Mouse (Mus musculus) midbrain, embryonic 11.5 days (tissue): Measurements from ENCODE around the gene Cebpz. TPM values are rescaled to one million over a fixed set of nuclear protein-coding genes. Genes with fewer than 3 reads are reported as not detected.

ENCODE experiments used
- ATAC-seq: fragments of 200-750 bp; cut with Nextera tagmentation; 2 replicates; pipeline ENCODE4 v1.8.0; 2017; ENCODE audit warnings: moderate TSS enrichment, moderate library complexity; ENCODE audit not compliant: low FRiP score
- DNase-seq: peaks from one replicate; pipeline ENCODE4 v3.0.0; 2015; ENCODE audit warnings: low spot score; ENCODE audit errors: missing footprints
- H3K27ac ChIP-seq: fragments of 300-500 bp; sonication (generic); 2 replicates; pipeline ENCODE4 v1.5.1; 2014; ENCODE audit warnings: low read depth, low read length
- H3K27me3 ChIP-seq: fragments of 300-500 bp; sonication (generic); 2 replicates; pipeline ENCODE4 v1.6.1; 2014; ENCODE audit warnings: mild to moderate bottlenecking, low read length, moderate library complexity, mixed read lengths; ENCODE audit not compliant: control insufficient read depth, insufficient read depth
- H3K36me3 ChIP-seq: fragments of 300-500 bp; sonication (generic); 2 replicates; pipeline ENCODE4 v1.6.1; 2014; ENCODE audit warnings: mild to moderate bottlenecking, low read length, moderate library complexity, mixed read lengths; ENCODE audit not compliant: control insufficient read depth, insufficient read depth
- H3K4me1 ChIP-seq: fragments of 300-500 bp; sonication (generic); 2 replicates; pipeline ENCODE4 v1.6.1; 2014; ENCODE audit warnings: low read length; ENCODE audit not compliant: control insufficient read depth, insufficient read depth
- H3K4me2 ChIP-seq: fragments of 300-500 bp; sonication (generic); 2 replicates; pipeline ENCODE4 v1.6.1; 2014; ENCODE audit warnings: mild to moderate bottlenecking, moderate library complexity
- H3K4me3 ChIP-seq: fragments of 300-500 bp; sonication (generic); 2 replicates; pipeline ENCODE4 v1.5.1; 2014; ENCODE audit warnings: low read depth, low read length
- H3K9ac ChIP-seq: fragments of 300-500 bp; sonication (generic); 2 replicates; pipeline ENCODE4 v1.6.1; 2014; ENCODE audit warnings: low read length
- H3K9me3 ChIP-seq: fragments of 300-500 bp; sonication (generic); 2 replicates; pipeline ENCODE4 v1.6.1; 2016; ENCODE audit warnings: low read length; ENCODE audit not compliant: control insufficient read depth
- WGBS: fragments of 180-500 bp; shearing (Covaris S2); extraction: QIAGEN DNeasy Blood & Tissue Kit; methylation state at CpG from one replicate; pipeline ENCODE4 v1.1.7; 2014; 5-methylcytosine and 5-hydroxymethylcytosine counted together
- polyA plus RNA-seq: library from polyadenylated mRNA; unstranded; fragments of >200 nt; fragmentation: Nextera tagmentation; extraction: Ambion mirVana; gene quantifications from 2 replicates; pipeline ENCODE4 v1.2.1, GENCODE M21; 2014

Cebpz gene
- polyA plus RNA-seq, 1 experiment from 2014 or later = 64.8 TPM

DNA sequence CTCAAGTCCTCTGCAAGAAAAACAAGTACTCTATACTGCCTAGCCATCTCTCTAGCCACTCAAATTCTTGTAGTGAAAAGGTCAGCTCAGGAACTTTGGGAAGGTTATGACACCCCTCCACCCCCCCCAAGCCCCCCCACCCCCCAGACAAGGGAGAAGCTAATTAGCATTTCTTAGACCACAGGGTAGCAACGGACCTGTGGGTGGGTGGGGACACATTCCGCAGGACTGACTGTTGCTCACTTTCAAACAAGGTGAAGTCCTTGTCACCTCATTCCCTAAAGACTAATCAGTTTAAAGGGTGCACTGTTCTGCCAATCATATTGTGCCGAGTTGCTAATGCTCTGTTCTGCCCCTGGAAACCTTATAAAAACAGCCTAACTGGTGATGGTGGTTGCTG, 22.9 kb downstream of the Cebpz start:
- ATAC-seq (no peak), DNase-seq (no peak)
- Histone ChIP-seq H3K4me1 (peaks cover 4% of the 10 kb centered on the region; the same call in 1 of the 2 replicates), H3K27ac (no peak overlapping the region), H3K27me3 (no peaks in the 10 kb centered on the region), H3K9me3 (no peaks in the 10 kb centered on the region), H3K4me2 (no peak overlapping the region), H3K9ac (no peak overlapping the region), H3K36me3 (no peaks in the 10 kb centered on the region; the same call in 1 of the 2 replicates), H3K4me3 (no peak overlapping the region)
- WGBS = 82% methylated on average over 3 of the region's 3 CpGs

DNA sequence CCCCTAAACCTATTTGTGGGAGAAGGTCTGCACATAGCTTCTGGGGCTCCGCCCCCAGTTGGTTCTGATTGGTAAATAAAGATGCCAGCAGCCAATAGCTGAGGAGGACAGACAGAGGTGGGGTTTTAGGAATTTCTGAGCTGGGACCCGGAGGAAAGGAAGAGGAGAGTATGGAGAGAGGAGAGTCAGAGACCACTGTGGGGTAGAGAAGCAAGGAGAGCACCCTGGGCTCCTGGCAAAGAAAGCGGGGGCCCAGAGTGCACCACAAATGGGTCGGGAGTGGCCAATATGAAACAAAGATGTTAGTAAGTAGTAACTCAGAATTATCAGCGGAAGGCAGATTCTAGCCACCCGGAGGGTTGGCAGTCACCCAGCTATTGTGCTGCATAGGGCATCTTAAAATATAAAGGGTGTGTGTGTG, 24.0 kb downstream of the Cebpz start:
- DNase-seq = peak; percentile 79
- peaks cover 4% of the 10 kb centered on the region; the same call in 1 of the 2 replicates for H3K4me1 ChIP-seq
- peak overlapping the region; percentile 16 for H3K4me3 ChIP-seq
- peak; percentile 48 for ATAC-seq
- H3K27ac ChIP-seq = no peak overlapping the region
- peak overlapping the region; percentile 46; the same call in 1 of the 2 replicates for H3K9ac ChIP-seq
- 28% methylated on average over 6 of the region's 6 CpGs for WGBS
- H3K9me3 ChIP-seq = no peaks in the 10 kb centered on the region
- peak overlapping the region; percentile 36 for H3K4me2 ChIP-seq
- no peaks in the 10 kb centered on the region for H3K27me3 ChIP-seq
- no peaks in the 10 kb centered on the region for H3K36me3 ChIP-seq

DNA sequence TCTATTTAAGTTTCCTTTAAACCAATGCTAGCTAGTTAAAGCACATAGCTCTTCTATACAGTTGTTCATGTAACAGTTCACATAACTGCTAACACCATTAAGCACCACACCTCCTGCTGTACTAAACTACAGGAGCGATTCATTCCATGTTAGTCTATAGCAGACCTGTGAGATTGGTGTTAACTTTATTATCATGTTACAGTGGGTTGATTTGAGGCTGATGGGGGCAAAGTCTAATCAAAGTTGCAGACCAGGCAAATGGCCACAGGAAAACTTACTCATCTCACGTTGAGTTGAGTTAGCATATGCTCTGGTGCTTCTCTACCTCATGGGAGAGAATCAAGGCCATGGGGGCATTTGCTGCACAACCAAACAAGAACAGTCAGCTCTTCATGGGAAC, 27.5 kb downstream of the Cebpz start:
- DNase-seq (peak; percentile 54), ATAC-seq (no peak)
- Histone ChIP-seq H3K9me3 (no peaks in the 10 kb centered on the region), H3K9ac (no peak overlapping the region), H3K4me3 (no peak overlapping the region), H3K27ac (no peak overlapping the region), H3K4me1 (no peaks in the 10 kb centered on the region), H3K4me2 (no peak overlapping the region), H3K36me3 (no peaks in the 10 kb centered on the region), H3K27me3 (no peaks in the 10 kb centered on the region)
- 81% methylated on average over 2 of the region's 2 CpGs for WGBS

DNA sequence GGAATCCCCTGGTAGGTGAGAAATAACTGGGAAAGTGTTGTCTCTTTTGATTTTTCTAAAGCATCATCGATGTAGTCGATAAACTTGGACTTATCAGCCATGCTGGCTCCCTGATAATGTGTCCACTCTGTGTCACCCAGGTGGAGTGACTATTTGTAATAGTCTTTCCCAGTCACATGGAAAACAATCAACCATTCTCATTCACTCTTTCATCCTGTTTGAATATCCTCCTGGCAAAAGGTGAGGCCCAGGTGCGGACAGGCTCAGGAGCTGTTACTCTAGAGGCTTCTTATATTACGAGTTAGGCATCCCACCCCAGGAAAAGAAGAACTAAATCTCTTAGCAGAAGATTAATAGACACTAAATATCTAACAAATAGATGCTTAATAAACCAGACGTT, 30.0 kb downstream of the Cebpz start, which contains the start of gene Sult6b1:
Gene Sult6b1 (minus strand): TSS at position 101 of the 400 bp plus-strand sequence.
- H3K36me3 ChIP-seq = no peaks in the 10 kb centered on the region
- no peaks in the 10 kb centered on the region for H3K4me1 ChIP-seq
- ATAC-seq (no peak), DNase-seq (no peak)
- H3K4me3 ChIP-seq = no peak within 1 kb of the TSS
- H3K4me2 ChIP-seq = no peak within 1 kb of the TSS
- no peak within 1 kb of the TSS for H3K27ac ChIP-seq
- 87% methylated on average over 5 of the region's 5 CpGs for WGBS
- no peaks in the 10 kb centered on the region for H3K27me3 ChIP-seq
- no peak within 1 kb of the TSS for H3K9ac ChIP-seq
- H3K9me3 ChIP-seq = no peaks in the 10 kb centered on the region

DNA sequence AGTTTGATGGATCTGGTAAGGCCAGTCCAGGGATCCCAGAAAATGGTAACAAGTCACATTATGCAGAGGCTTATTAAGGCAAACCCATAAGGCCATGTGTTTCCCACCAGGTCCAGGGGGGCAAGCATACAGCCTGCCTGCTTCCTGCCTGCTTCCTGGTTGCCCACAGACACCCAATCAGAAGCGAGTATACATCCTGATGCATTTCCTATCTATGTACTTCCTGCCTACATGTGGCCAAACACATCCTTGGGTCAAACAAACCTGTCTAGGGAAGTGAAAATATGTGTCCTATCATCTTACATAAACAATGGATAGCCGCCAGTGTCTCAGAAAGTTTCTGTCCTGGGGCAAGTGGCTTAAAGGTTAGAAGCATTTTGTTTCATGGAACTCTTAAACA, 33.7 kb downstream of the Cebpz start:
- DNase-seq = no peak
- H3K27ac ChIP-seq = no peak overlapping the region
- H3K4me3 ChIP-seq = no peak overlapping the region
- no peaks in the 10 kb centered on the region for H3K27me3 ChIP-seq
- no peaks in the 10 kb centered on the region for H3K36me3 ChIP-seq
- H3K4me2 ChIP-seq = no peak overlapping the region
- no peaks in the 10 kb centered on the region for H3K4me1 ChIP-seq
- 92% methylated on average over 2 of the region's 2 CpGs for WGBS
- H3K9ac ChIP-seq = no peak overlapping the region
- H3K9me3 ChIP-seq = no peaks in the 10 kb centered on the region
- ATAC-seq = no peak

DNA sequence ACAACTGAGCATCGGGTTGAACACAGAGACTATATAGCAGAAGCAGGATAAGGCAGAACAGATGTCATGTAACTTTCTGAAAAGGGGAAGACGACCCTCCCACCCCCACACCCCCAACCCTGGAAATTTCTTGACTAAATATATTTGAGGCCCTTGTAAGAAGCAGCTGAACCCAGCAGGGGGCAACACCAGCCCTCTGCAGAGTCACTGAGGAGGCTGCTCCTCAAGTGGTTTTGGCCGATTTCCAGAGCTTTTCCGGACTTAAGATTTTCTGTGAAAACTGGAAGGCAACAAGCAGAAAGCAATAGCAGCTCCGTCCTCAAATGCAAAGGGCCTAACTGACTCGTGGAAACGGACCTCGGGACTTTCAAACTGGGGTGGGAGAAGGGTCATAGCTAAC, 41.5 kb downstream of the Cebpz start:
- no peak for DNase-seq
- H3K4me1 ChIP-seq = no peaks in the 10 kb centered on the region
- H3K4me3 ChIP-seq = no peak overlapping the region
- no peak overlapping the region for H3K27ac ChIP-seq
- WGBS = 55% methylated on average over 8 of the region's 8 CpGs
- H3K36me3 ChIP-seq = no peaks in the 10 kb centered on the region
- no peaks in the 10 kb centered on the region for H3K9me3 ChIP-seq
- ATAC-seq = no peak
- no peak overlapping the region for H3K4me2 ChIP-seq
- no peaks in the 10 kb centered on the region for H3K27me3 ChIP-seq
- no peak overlapping the region for H3K9ac ChIP-seq

DNA sequence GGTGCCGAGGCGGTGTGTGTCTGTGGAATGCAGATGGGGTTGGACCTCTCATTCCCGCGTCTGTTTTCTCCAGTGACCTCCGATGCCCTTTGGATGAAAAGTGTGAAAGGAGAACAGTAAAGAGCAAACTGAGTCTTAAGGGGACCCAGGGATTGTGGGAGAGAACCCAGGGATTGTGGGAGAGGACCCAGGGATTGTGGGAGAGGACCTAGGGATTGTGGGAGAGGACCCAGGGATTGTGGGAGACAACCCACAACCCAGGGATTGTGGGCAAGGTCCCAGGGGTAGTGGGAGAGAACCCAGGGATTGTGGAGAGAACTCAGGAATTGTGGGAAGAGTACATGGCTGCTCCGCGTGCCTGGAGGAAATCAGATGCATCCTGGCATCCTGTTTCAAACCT, 41.9 kb downstream of the Cebpz start:
- ATAC-seq = no peak

DNA sequence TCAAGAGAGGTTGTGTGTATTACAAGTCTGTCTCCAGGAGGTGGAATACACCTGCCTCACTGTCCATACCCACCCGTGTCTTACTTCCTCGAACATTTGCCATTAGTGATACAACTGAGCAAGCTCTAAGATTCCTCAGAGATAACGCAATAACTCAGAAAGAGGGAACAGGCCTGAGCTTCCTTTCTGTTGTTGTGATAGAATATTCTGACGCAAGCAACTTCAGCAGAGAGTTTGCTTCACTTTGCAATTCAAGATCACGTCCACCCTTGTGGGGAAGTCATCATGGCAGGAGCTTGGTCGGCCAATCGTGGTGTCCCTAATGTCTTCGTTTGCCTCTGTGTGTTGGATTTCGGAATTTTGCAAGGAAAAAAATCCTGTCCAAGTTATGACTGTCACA, 45.8 kb downstream of the Cebpz start:
- H3K27me3 ChIP-seq = no peaks in the 10 kb centered on the region
- DNase-seq (no peak), ATAC-seq (no peak)
- no peak overlapping the region for H3K4me3 ChIP-seq
- no peak overlapping the region for H3K27ac ChIP-seq
- H3K9ac ChIP-seq = no peak overlapping the region
- H3K9me3 ChIP-seq = no peaks in the 10 kb centered on the region
- H3K4me2 ChIP-seq = no peak overlapping the region
- H3K4me1 ChIP-seq = no peaks in the 10 kb centered on the region
- WGBS = 85% methylated on average over 9 of the region's 9 CpGs
- H3K36me3 ChIP-seq = no peaks in the 10 kb centered on the region

More for the DNA sequence above, 41.9 kb downstream of the Cebpz start:
- 86% methylated on average over 7 of the region's 7 CpGs for WGBS
- Histone ChIP-seq H3K27me3 (no peaks in the 10 kb centered on the region), H3K4me1 (no peaks in the 10 kb centered on the region), H3K4me3 (no peak overlapping the region), H3K9me3 (no peaks in the 10 kb centered on the region), H3K36me3 (no peaks in the 10 kb centered on the region), H3K9ac (no peak overlapping the region), H3K4me2 (no peak overlapping the region), H3K27ac (no peak overlapping the region)
- no peak for DNase-seq

DNA sequence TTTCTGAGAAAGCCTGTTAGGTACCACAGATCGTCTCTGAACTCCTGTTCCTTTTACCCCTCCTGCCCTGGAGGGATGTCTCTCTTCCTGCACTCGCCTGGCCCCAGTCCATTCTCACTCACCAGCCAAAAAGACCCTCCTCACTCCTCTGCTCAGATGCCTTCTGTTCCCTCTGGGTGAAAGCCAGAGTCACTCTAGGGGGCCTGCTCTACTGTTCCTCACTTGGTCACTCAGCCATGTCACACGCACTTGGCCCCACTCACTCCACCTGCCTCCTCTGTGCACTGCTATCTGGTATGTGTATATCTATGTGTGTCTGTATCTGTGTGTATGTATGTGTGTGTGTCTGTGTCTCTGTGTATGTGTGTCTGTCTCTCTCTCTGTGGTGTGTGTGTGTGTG, 47.7 kb downstream of the Cebpz start:
- Histone ChIP-seq H3K9me3 (no peaks in the 10 kb centered on the region; the same call in 1 of the 2 replicates), H3K4me3 (no peak overlapping the region), H3K27me3 (no peaks in the 10 kb centered on the region), H3K27ac (no peak overlapping the region), H3K9ac (no peak overlapping the region), H3K4me2 (no peak overlapping the region), H3K36me3 (no peaks in the 10 kb centered on the region), H3K4me1 (no peaks in the 10 kb centered on the region)
- 63% methylated on average over 3 of the region's 3 CpGs for WGBS
- DNase-seq (no peak), ATAC-seq (no peak)
